Mouse (Mus musculus): ENCODE results near the gene Disp1. TPM values are rescaled to one million over a fixed set of nuclear protein-coding genes. Genes with fewer than 3 reads are reported as not detected.

Disp1 gene
- polyA plus RNA-seq, 2 experiments = 34.7 to 47.3 TPM

GRCm38 (mm10) chr1:183182641-183183414 is 38.5 kb downstream of the Disp1 start:
- H3K4me1 ChIP-seq (ENCODE audit: control insufficient read depth, insufficient read depth, low read length) = peaks cover 22% of the 10 kb centered on the region
- TF ChIP-seq POLR2A (IDR thresholded peaks at IDR 0.05; ENCODE audit: borderline replicate concordance, extremely low read depth, insufficient read depth, insufficient read length) = no peak
- 38% methylated on average over 12 of the region's 12 CpGs for WGBS
- H3K36me3 ChIP-seq (ENCODE audit: control insufficient read depth, insufficient read depth, low read length) = no peaks in the 10 kb centered on the region
- DNase-seq (ENCODE audit: low spot score) (no peak), ATAC-seq (ENCODE audit: low FRiP score, low read depth) (no peak)
- H3K27me3 ChIP-seq (ENCODE audit: control insufficient read depth, insufficient read depth, low read length) = no peaks in the 10 kb centered on the region
- H3K9ac ChIP-seq (ENCODE audit: low read depth, low read length, severe bottlenecking) = no peak overlapping the region
- no peak overlapping the region for H3K4me3 ChIP-seq (replicated peaks; ENCODE audit: low read length)
- no peaks in the 10 kb centered on the region for H3K9me3 ChIP-seq (ENCODE audit: control insufficient read depth, low read length)
- H3K4me2 ChIP-seq (replicated peaks; ENCODE audit: low read depth, low read length, severe bottlenecking) = no peak overlapping the region
- no peak overlapping the region for H3K27ac ChIP-seq (replicated peaks; ENCODE audit: low read depth, low read length)

- no peak overlapping the region for H3K27ac ChIP-seq (replicated peaks; ENCODE audit: low read depth, low read length)
- WGBS = 14% methylated on average over 2 of the region's 2 CpGs
- H3K27me3 ChIP-seq (ENCODE audit: control insufficient read depth, insufficient read depth, low read length) = no peaks in the 10 kb centered on the region
- peaks cover 22% of the 10 kb centered on the region for H3K4me1 ChIP-seq (ENCODE audit: control insufficient read depth, insufficient read depth, low read length)
- DNase-seq (ENCODE audit: low spot score) = no peak
- no peaks in the 10 kb centered on the region for H3K36me3 ChIP-seq (ENCODE audit: control insufficient read depth, insufficient read depth, low read length)
- no peak for TF ChIP-seq POLR2A (IDR thresholded peaks at IDR 0.05; ENCODE audit: borderline replicate concordance, extremely low read depth, insufficient read depth, insufficient read length)
- H3K4me2 ChIP-seq (replicated peaks; ENCODE audit: low read depth, low read length, severe bottlenecking) = no peak overlapping the region
- no peak overlapping the region for H3K9ac ChIP-seq (ENCODE audit: low read depth, low read length, severe bottlenecking)
- H3K9me3 ChIP-seq (ENCODE audit: control insufficient read depth, low read length) = no peaks in the 10 kb centered on the region
- ATAC-seq (ENCODE audit: low FRiP score, low read depth) = no peak
- H3K4me3 ChIP-seq (replicated peaks; ENCODE audit: low read length) = no peak overlapping the region
Measured at GRCm38 (mm10) chr1:183181030-183181395, 40.3 kb downstream of the Disp1 start.

GRCm38 (mm10) chr1:183180301-183181029 is 40.9 kb downstream of the Disp1 start:
- H3K4me2 ChIP-seq (replicated peaks; ENCODE audit: low read depth, low read length, severe bottlenecking) = no peak overlapping the region
- no peaks in the 10 kb centered on the region for H3K27me3 ChIP-seq (ENCODE audit: control insufficient read depth, insufficient read depth, low read length)
- H3K9ac ChIP-seq (ENCODE audit: low read depth, low read length, severe bottlenecking) = no peak overlapping the region
- no peaks in the 10 kb centered on the region for H3K36me3 ChIP-seq (ENCODE audit: control insufficient read depth, insufficient read depth, low read length)
- ATAC-seq (ENCODE audit: low FRiP score, low read depth) (no peak), DNase-seq (ENCODE audit: low spot score) (no peak)
- H3K4me3 ChIP-seq (replicated peaks; ENCODE audit: low read length) = no peak overlapping the region
- no peaks in the 10 kb centered on the region for H3K9me3 ChIP-seq (ENCODE audit: control insufficient read depth, low read length)
- H3K27ac ChIP-seq (replicated peaks; ENCODE audit: low read depth, low read length) = no peak overlapping the region
- WGBS = 38% methylated on average over 2 of the region's 2 CpGs
- H3K4me1 ChIP-seq (ENCODE audit: control insufficient read depth, insufficient read depth, low read length) = peaks cover 22% of the 10 kb centered on the region
- no peak for TF ChIP-seq POLR2A (IDR thresholded peaks at IDR 0.05; ENCODE audit: borderline replicate concordance, extremely low read depth, insufficient read depth, insufficient read length)

- no peak for DNase-seq (ENCODE audit: low spot score)
Measured at GRCm38 (mm10) chr1:183179316-183179715, 42.0 kb downstream of the Disp1 start.

GRCm38 (mm10) chr1:183175236-183175635 is 46.1 kb downstream of the Disp1 start:
- Histone ChIP-seq H3K4me2 (replicated peaks; ENCODE audit: low read depth, low read length, severe bottlenecking) (no peak overlapping the region), H3K4me3 (replicated peaks; ENCODE audit: low read length) (no peak overlapping the region), H3K27ac (replicated peaks; ENCODE audit: low read depth, low read length) (no peak overlapping the region), H3K4me1 (ENCODE audit: control insufficient read depth, insufficient read depth, low read length) (peaks cover 5% of the 10 kb centered on the region), H3K36me3 (ENCODE audit: control insufficient read depth, insufficient read depth, low read length) (0 out of 2 replicates have a peak, but pooled peaks cover 11% of the 10 kb centered on the region), H3K27me3 (ENCODE audit: control insufficient read depth, insufficient read depth, low read length) (no peaks in the 10 kb centered on the region), H3K9ac (ENCODE audit: low read depth, low read length, severe bottlenecking) (no peak overlapping the region), H3K9me3 (ENCODE audit: control insufficient read depth, low read length) (no peaks in the 10 kb centered on the region)
- no peak for ATAC-seq (ENCODE audit: low FRiP score, low read depth)
- no peak for DNase-seq (ENCODE audit: low spot score)
- no peak for TF ChIP-seq POLR2A (IDR thresholded peaks at IDR 0.05; ENCODE audit: borderline replicate concordance, extremely low read depth, insufficient read depth, insufficient read length)
- WGBS = 85% methylated on average over 8 of the region's 8 CpGs

More at GRCm38 (mm10) chr1:183179316-183179715, 42.0 kb downstream of the Disp1 start:
- no peak for ATAC-seq (ENCODE audit: low FRiP score, low read depth)
- no peak overlapping the region for H3K4me3 ChIP-seq (replicated peaks; ENCODE audit: low read length)
- no peak overlapping the region for H3K4me2 ChIP-seq (replicated peaks; ENCODE audit: low read depth, low read length, severe bottlenecking)
- peaks cover 22% of the 10 kb centered on the region for H3K4me1 ChIP-seq (ENCODE audit: control insufficient read depth, insufficient read depth, low read length)
- H3K9ac ChIP-seq (ENCODE audit: low read depth, low read length, severe bottlenecking) = no peak overlapping the region
- H3K27ac ChIP-seq (replicated peaks; ENCODE audit: low read depth, low read length) = no peak overlapping the region
- no peak for TF ChIP-seq POLR2A (IDR thresholded peaks at IDR 0.05; ENCODE audit: borderline replicate concordance, extremely low read depth, insufficient read depth, insufficient read length)
- no peaks in the 10 kb centered on the region for H3K27me3 ChIP-seq (ENCODE audit: control insufficient read depth, insufficient read depth, low read length)
- WGBS = 94% methylated on average over 5 of the region's 5 CpGs
- no peaks in the 10 kb centered on the region for H3K9me3 ChIP-seq (ENCODE audit: control insufficient read depth, low read length)
- H3K36me3 ChIP-seq (ENCODE audit: control insufficient read depth, insufficient read depth, low read length) = no peaks in the 10 kb centered on the region

Data from limb, embryonic 14.5 days (tissue).